Mouse (Mus musculus): ENCODE data around the gene Akr1a1. TPM values are rescaled to one million over a fixed set of nuclear protein-coding genes. Genes with fewer than 3 reads are reported as not detected.

Akr1a1 gene
- polyA plus RNA-seq, 1 experiment from 2014 or later: 321 TPM

DNA sequence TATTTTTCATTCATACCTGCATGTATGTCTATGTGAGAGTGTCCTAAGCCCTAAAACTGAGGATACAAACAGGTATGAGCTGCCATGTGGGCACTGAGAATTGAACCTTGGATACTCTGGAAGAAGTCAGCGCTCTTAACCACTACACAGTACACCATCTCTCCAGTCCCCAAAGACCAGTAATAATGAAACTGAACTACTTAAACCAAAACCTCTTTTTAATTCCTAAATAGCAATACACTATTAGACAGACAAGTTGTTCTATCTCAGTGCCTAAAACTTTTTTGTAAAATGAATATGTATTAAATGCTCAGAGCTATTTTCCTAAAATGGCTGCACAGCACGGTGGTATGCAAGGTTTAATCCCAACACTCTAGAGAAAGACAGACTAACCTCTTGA is 36.2 kb downstream of the Akr1a1 start:
- ATAC-seq (no peak), DNase-seq (no peak)
- peaks cover 62% of the 10 kb centered on the region for H3K36me3 ChIP-seq (replicated peaks; ENCODE audit: insufficient read depth, low read length)
- WGBS (ENCODE audit: insufficient replicate concordance): 92% methylated on average over 2 of the region's 2 CpGs
- no peak overlapping the region for H3K4me3 ChIP-seq (ENCODE audit: low read depth, low read length)
- no peaks in the 10 kb centered on the region for H3K9me3 ChIP-seq (ENCODE audit: low read length)
- H3K27me3 ChIP-seq (ENCODE audit: insufficient read depth, low read length): no peaks in the 10 kb centered on the region
- H3K27ac ChIP-seq (ENCODE audit: low read depth): no peak overlapping the region
- H3K4me2 ChIP-seq (ENCODE audit: low read depth, low read length): no peak overlapping the region
- no peak overlapping the region for H3K9ac ChIP-seq (replicated peaks)
- H3K4me1 ChIP-seq (ENCODE audit: insufficient read depth): no peaks in the 10 kb centered on the region
- TF ChIP-seq CTCF (IDR thresholded peaks at IDR 0.05; ENCODE audit: low read depth) (no peak), EP300 (IDR thresholded peaks at IDR 0.05; ENCODE audit: low read depth) (no peak)

GRCm38 (mm10) chr4:116612621-116613020 is 38.9 kb downstream of the Akr1a1 start:
- Histone ChIP-seq H3K27ac (ENCODE audit: low read depth) (no peak overlapping the region), H3K27me3 (ENCODE audit: insufficient read depth, low read length) (no peaks in the 10 kb centered on the region), H3K36me3 (replicated peaks; ENCODE audit: insufficient read depth, low read length) (peaks cover 60% of the 10 kb centered on the region), H3K4me2 (ENCODE audit: low read depth, low read length) (no peak overlapping the region), H3K9ac (replicated peaks) (no peak overlapping the region), H3K9me3 (ENCODE audit: low read length) (no peaks in the 10 kb centered on the region), H3K4me3 (ENCODE audit: low read depth, low read length) (no peak overlapping the region), H3K4me1 (ENCODE audit: insufficient read depth) (no peaks in the 10 kb centered on the region)
- no peak for DNase-seq
- WGBS (ENCODE audit: insufficient replicate concordance): 90% methylated on average over 2 of the region's 2 CpGs
- ATAC-seq: no peak
- TF ChIP-seq CTCF (IDR thresholded peaks at IDR 0.05; ENCODE audit: low read depth) (no peak), EP300 (IDR thresholded peaks at IDR 0.05; ENCODE audit: low read depth) (no peak)

GRCm38 (mm10) chr4:116596978-116597881 is 54.2 kb downstream of the Akr1a1 start:
- WGBS (ENCODE audit: insufficient replicate concordance): under 1% methylated on average over 50 of the region's 50 CpGs
- TF ChIP-seq CTCF (IDR thresholded peaks at IDR 0.05; ENCODE audit: low read depth) (peak; percentile 29), EP300 (IDR thresholded peaks at IDR 0.05; ENCODE audit: low read depth) (no peak)
- H3K4me3 ChIP-seq (ENCODE audit: low read depth, low read length): peak overlapping the region; percentile 81
- ATAC-seq (peak; percentile 98), DNase-seq (peak; percentile 91)
- no peaks in the 10 kb centered on the region for H3K27me3 ChIP-seq (ENCODE audit: insufficient read depth, low read length)
- H3K36me3 ChIP-seq (replicated peaks; ENCODE audit: insufficient read depth, low read length): peaks cover 33% of the 10 kb centered on the region
- H3K9me3 ChIP-seq (ENCODE audit: low read length): no peaks in the 10 kb centered on the region
- peak overlapping the region; percentile 86 for H3K27ac ChIP-seq (ENCODE audit: low read depth)
- H3K4me2 ChIP-seq (ENCODE audit: low read depth, low read length): peak overlapping the region; percentile 97
- H3K9ac ChIP-seq (replicated peaks): peak overlapping the region; percentile 82
- H3K4me1 ChIP-seq (ENCODE audit: insufficient read depth): peaks cover 17% of the 10 kb centered on the region

- ATAC-seq: no peak
- no peak for TF ChIP-seq EP300 (IDR thresholded peaks at IDR 0.05; ENCODE audit: low read depth)
- no peak for TF ChIP-seq CTCF (IDR thresholded peaks at IDR 0.05; ENCODE audit: low read depth)
- WGBS (ENCODE audit: insufficient replicate concordance): 34% methylated on average over 5 of the region's 5 CpGs
- Histone ChIP-seq H3K9ac (replicated peaks) (peak within 1 kb of the TSS; percentile 82), H3K4me2 (ENCODE audit: low read depth, low read length) (peak within 1 kb of the TSS; percentile 97), H3K4me3 (ENCODE audit: low read depth, low read length) (peak within 1 kb of the TSS; percentile 81), H3K27ac (ENCODE audit: low read depth) (peak within 1 kb of the TSS; percentile 86), H3K9me3 (ENCODE audit: low read length) (no peaks in the 10 kb centered on the region), H3K27me3 (ENCODE audit: insufficient read depth, low read length) (no peaks in the 10 kb centered on the region), H3K4me1 (ENCODE audit: insufficient read depth) (peaks cover 17% of the 10 kb centered on the region), H3K36me3 (replicated peaks; ENCODE audit: insufficient read depth, low read length) (peaks cover 33% of the 10 kb centered on the region)
- DNase-seq: no peak
These were observed 55.1 kb downstream of the Akr1a1 start, which contains the start of gene Ccdc17 for GRCm38 (mm10) chr4:116596379-116596778. TSS of gene Ccdc17 (plus strand) at chr4:116596654.

DNA sequence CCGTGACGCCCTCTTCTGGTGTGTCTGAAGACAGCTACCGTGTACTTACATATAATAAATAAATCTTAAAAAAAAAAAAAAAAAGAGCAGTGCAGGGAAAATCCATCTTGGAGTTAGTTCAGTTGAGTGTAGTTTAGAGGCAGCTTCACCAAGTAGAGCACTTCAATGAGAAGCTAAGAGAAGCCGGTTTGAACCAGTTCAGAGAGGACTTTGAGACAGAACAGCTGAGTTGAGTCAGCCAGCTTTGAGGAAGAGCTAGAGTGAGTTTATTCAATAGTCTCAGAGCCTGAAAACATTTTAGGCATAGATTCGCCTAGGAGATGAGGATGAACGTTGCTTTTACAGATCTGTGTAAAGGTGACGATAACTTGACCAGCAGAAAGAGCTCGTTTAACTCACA is 55.7 kb downstream of the Akr1a1 start:
- ATAC-seq (no peak), DNase-seq (no peak)
- Histone ChIP-seq H3K27me3 (ENCODE audit: insufficient read depth, low read length) (no peaks in the 10 kb centered on the region), H3K36me3 (replicated peaks; ENCODE audit: insufficient read depth, low read length) (peaks cover 33% of the 10 kb centered on the region), H3K4me3 (ENCODE audit: low read depth, low read length) (no peak overlapping the region), H3K4me2 (ENCODE audit: low read depth, low read length) (no peak overlapping the region), H3K9me3 (ENCODE audit: low read length) (no peaks in the 10 kb centered on the region), H3K9ac (replicated peaks) (no peak overlapping the region), H3K27ac (ENCODE audit: low read depth) (no peak overlapping the region), H3K4me1 (ENCODE audit: insufficient read depth) (peaks cover 17% of the 10 kb centered on the region)
- TF ChIP-seq EP300 (IDR thresholded peaks at IDR 0.05; ENCODE audit: low read depth) (no peak), CTCF (IDR thresholded peaks at IDR 0.05; ENCODE audit: low read depth) (no peak)
- 82% methylated on average over 8 of the region's 8 CpGs for WGBS (ENCODE audit: insufficient replicate concordance)

Other genes starting within 250 kb of the Akr1a1 start
- 2.4 and 2.8 TPM in 2 replicates for gene Mast2, start 187.5 kb downstream of the Akr1a1 start, polyA plus RNA-seq (2015; fragmentation: Nextera tagmentation; extraction: Ambion mirVana)
- gene Ipp, start 144.1 kb downstream of the Akr1a1 start, polyA plus RNA-seq (2015; fragmentation: Nextera tagmentation; extraction: Ambion mirVana): 8.1 and 9.1 TPM in 2 replicates
- gene Tmem69, start 95.7 kb downstream of the Akr1a1 start, polyA plus RNA-seq (2015; fragmentation: Nextera tagmentation; extraction: Ambion mirVana): 16.5 and 17.2 TPM in 2 replicates
- gene Gpbp1l1, start 94.0 kb downstream of the Akr1a1 start, polyA plus RNA-seq (2015; fragmentation: Nextera tagmentation; extraction: Ambion mirVana): 14.0 and 16.2 TPM in 2 replicates
- 2.9 TPM in 2 replicates for gene Ccdc17, start 55.0 kb downstream of the Akr1a1 start, polyA plus RNA-seq (2015; fragmentation: Nextera tagmentation; extraction: Ambion mirVana)
- 30.0 and 30.6 TPM in 2 replicates for gene Nasp, start 23.7 kb downstream of the Akr1a1 start, polyA plus RNA-seq (2015; fragmentation: Nextera tagmentation; extraction: Ambion mirVana)
- gene Prdx1, start 33.9 kb upstream of the Akr1a1 start, polyA plus RNA-seq (2015; fragmentation: Nextera tagmentation; extraction: Ambion mirVana): 2,167 and 2,192 TPM in 2 replicates
- gene Mmachc, start 56.7 kb upstream of the Akr1a1 start, polyA plus RNA-seq (2015; fragmentation: Nextera tagmentation; extraction: Ambion mirVana): 10.8 and 10.9 TPM in 2 replicates
- gene Ccdc163, start 56.8 kb upstream of the Akr1a1 start, polyA plus RNA-seq (2015; fragmentation: Nextera tagmentation; extraction: Ambion mirVana): 6.1 and 8.4 TPM in 2 replicates
- 5.8 and 6.2 TPM in 2 replicates for gene Tesk2, start 69.3 kb upstream of the Akr1a1 start, polyA plus RNA-seq (2015; fragmentation: Nextera tagmentation; extraction: Ambion mirVana)
- 9.2 and 9.3 TPM in 2 replicates for gene Toe1, start 156.0 kb upstream of the Akr1a1 start, polyA plus RNA-seq (2015; fragmentation: Nextera tagmentation; extraction: Ambion mirVana)
- 1.4 and 1.7 TPM in 2 replicates for gene Mutyh, start 156.0 kb upstream of the Akr1a1 start, polyA plus RNA-seq (2015; fragmentation: Nextera tagmentation; extraction: Ambion mirVana)
- gene Hpdl, start 170.0 kb upstream of the Akr1a1 start, polyA plus RNA-seq (2015; fragmentation: Nextera tagmentation; extraction: Ambion mirVana): 0.22 TPM in 1 of 2 replicates, not detected in the other
- gene Zswim5, start 225.7 kb upstream of the Akr1a1 start, polyA plus RNA-seq (2015; fragmentation: Nextera tagmentation; extraction: Ambion mirVana): 0.06 TPM in 2 replicates